Mouse (Mus musculus): Measurements from ENCODE around the gene Lrrc46. TPM values are rescaled to one million over a fixed set of nuclear protein-coding genes. Genes with fewer than 3 reads are reported as not detected.

Lrrc46 gene
- polyA plus RNA-seq, 1 experiment from 2014 or later: 1.8 TPM

DNA sequence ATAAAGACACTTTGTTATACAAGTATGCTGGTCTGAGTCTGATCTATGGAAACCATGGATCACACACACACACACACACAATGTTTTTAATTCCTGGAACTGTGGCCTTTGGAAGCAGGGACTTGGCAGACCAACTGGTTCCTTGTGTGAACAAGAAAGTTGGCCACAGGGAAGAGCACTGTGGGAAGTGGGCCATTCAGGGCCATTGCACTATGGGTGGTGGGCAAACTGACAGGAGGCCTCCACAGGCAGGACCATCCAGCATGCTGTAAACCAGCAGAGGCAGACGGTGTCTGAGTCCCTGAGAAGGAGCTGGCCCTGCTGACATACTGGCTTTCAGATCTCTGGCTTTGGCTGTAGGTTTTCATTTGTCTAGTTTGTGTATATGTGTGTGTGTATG is 28.1 kb upstream of the Lrrc46 start:
- no peak overlapping the region for H3K4me3 ChIP-seq
- no peak for ATAC-seq (ENCODE audit: low read depth)
- no peaks in the 10 kb centered on the region for H3K4me1 ChIP-seq (replicated peaks)
- WGBS: 29% methylated on average over 1 of the region's 1 CpGs
- no peaks in the 10 kb centered on the region for H3K9me3 ChIP-seq
- no peak overlapping the region for H3K27ac ChIP-seq (replicated peaks)
- H3K4me2 ChIP-seq: no peak overlapping the region
- no peak overlapping the region for H3K9ac ChIP-seq
- H3K36me3 ChIP-seq: peaks cover 36% of the 10 kb centered on the region
- no peaks in the 10 kb centered on the region for H3K27me3 ChIP-seq

- Histone ChIP-seq H3K27me3 (no peaks in the 10 kb centered on the region), H3K4me1 (replicated peaks) (no peaks in the 10 kb centered on the region)
- 48% methylated on average over 22 of the region's 22 CpGs for WGBS
These were observed 25.6 kb upstream of the Lrrc46 start for GRCm38 (mm10) chr11:97066656-97067360.

GRCm38 (mm10) chr11:97065538-97066295 is 24.5 kb upstream of the Lrrc46 start:
- Histone ChIP-seq H3K36me3 (peaks cover 55% of the 10 kb centered on the region), H3K9ac (no peak overlapping the region), H3K27me3 (no peaks in the 10 kb centered on the region), H3K4me1 (replicated peaks) (no peaks in the 10 kb centered on the region), H3K4me3 (no peak overlapping the region), H3K4me2 (no peak overlapping the region), H3K9me3 (no peaks in the 10 kb centered on the region), H3K27ac (replicated peaks) (no peak overlapping the region)
- 91% methylated on average over 12 of the region's 12 CpGs for WGBS
- ATAC-seq (ENCODE audit: low read depth): no peak

More at GRCm38 (mm10) chr11:97066656-97067360, 25.6 kb upstream of the Lrrc46 start:
- Histone ChIP-seq H3K9me3 (no peaks in the 10 kb centered on the region), H3K9ac (no peak overlapping the region), H3K27ac (replicated peaks) (no peak overlapping the region), H3K4me2 (no peak overlapping the region), H3K36me3 (peaks cover 44% of the 10 kb centered on the region), H3K4me3 (no peak overlapping the region)
- ATAC-seq (ENCODE audit: low read depth): no peak

GRCm38 (mm10) chr11:97063921-97064295 is 22.7 kb upstream of the Lrrc46 start:
- no peak overlapping the region for H3K4me3 ChIP-seq
- peaks cover 68% of the 10 kb centered on the region for H3K36me3 ChIP-seq
- no peak for ATAC-seq (ENCODE audit: low read depth)
- no peak overlapping the region for H3K9ac ChIP-seq
- H3K27me3 ChIP-seq: no peaks in the 10 kb centered on the region
- no peaks in the 10 kb centered on the region for H3K9me3 ChIP-seq
- no peak overlapping the region for H3K27ac ChIP-seq (replicated peaks)
- WGBS: 87% methylated on average over 3 of the region's 3 CpGs
- H3K4me1 ChIP-seq (replicated peaks): no peaks in the 10 kb centered on the region
- no peak overlapping the region for H3K4me2 ChIP-seq

- Histone ChIP-seq H3K9ac (peak overlapping the region; percentile 42; the same call in 1 of the 2 replicates), H3K36me3 (peaks cover 69% of the 10 kb centered on the region), H3K27ac (replicated peaks) (no peak overlapping the region), H3K4me1 (replicated peaks) (no peaks in the 10 kb centered on the region), H3K27me3 (no peaks in the 10 kb centered on the region), H3K4me3 (no peak overlapping the region), H3K9me3 (no peaks in the 10 kb centered on the region), H3K4me2 (no peak overlapping the region)
- 56% methylated on average over 9 of the region's 9 CpGs for WGBS
- ATAC-seq (ENCODE audit: low read depth): no peak
These were observed 22.2 kb upstream of the Lrrc46 start for GRCm38 (mm10) chr11:97063274-97063920.

- Histone ChIP-seq H3K27me3 (no peaks in the 10 kb centered on the region), H3K9me3 (no peaks in the 10 kb centered on the region), H3K36me3 (peaks cover 61% of the 10 kb centered on the region), H3K27ac (replicated peaks) (no peak overlapping the region), H3K4me2 (peak overlapping the region; percentile 98), H3K4me1 (replicated peaks) (peaks cover 27% of the 10 kb centered on the region), H3K4me3 (0 out of 2 replicates have a peak overlapping the region, but pooled peaks have one; percentile 79), H3K9ac (0 out of 2 replicates have a peak overlapping the region, but pooled peaks have one; percentile 12)
- WGBS: 32% methylated on average over 11 of the region's 11 CpGs
- ATAC-seq (ENCODE audit: low read depth): no peak
These were observed 11.0 kb upstream of the Lrrc46 start for GRCm38 (mm10) chr11:97052219-97052646.

- H3K4me3 ChIP-seq: peak overlapping the region; percentile 79
- peaks cover 56% of the 10 kb centered on the region for H3K36me3 ChIP-seq
- peak; percentile 29 for ATAC-seq (ENCODE audit: low read depth)
- peak overlapping the region; percentile 98 for H3K4me2 ChIP-seq
- H3K4me1 ChIP-seq (replicated peaks): peaks cover 27% of the 10 kb centered on the region
- peak overlapping the region; percentile 69 for H3K27ac ChIP-seq (replicated peaks)
- no peaks in the 10 kb centered on the region for H3K9me3 ChIP-seq
- peak overlapping the region; percentile 92 for H3K9ac ChIP-seq
- 24% methylated on average over 13 of the region's 13 CpGs for WGBS
- H3K27me3 ChIP-seq: no peaks in the 10 kb centered on the region
These were observed 9.9 kb upstream of the Lrrc46 start for GRCm38 (mm10) chr11:97050944-97051586.

DNA sequence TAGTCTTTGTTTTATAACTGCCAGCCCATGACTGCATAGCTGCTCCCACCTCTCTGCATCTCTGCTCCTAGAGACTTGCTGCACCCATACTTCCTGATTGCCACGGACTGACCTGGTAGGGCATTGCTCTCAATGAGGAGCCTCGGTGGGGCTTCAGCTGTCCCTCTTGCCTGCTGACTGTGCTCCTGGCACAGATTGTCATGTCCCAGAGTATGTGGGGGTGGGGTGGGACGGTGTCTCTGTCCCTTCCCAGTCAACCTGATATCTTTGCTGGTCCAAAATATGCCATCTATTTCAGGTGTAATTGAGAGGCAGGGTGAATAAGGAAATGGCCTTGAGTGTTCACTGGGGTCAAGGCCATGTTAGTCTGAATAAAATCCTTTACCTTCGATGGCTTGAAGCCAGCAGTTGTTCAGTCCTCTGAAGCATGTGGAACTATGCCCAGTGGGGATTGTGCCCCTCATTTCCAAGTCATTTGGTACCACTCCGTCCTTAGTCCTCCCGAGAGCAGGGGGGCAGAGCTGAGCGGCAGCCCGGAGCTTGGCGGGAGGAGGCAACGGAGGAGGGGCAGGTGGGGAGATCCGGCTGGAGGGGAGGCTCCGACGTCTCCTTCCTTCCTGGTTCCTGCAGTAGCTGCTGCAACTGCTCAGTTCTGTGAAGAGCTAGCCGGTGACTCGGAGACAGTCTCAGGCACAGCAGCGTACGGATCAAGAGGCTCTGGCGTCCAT is 9.2 kb upstream of the Lrrc46 start, which contains the start of gene Osbpl7:
TSS of gene Osbpl7 (plus strand) at position 413 of the 728 bp plus-strand sequence.
- Histone ChIP-seq H3K9ac (peak within 1 kb of the TSS; percentile 92), H3K4me2 (peak within 1 kb of the TSS; percentile 98), H3K27me3 (no peaks in the 10 kb centered on the region), H3K4me1 (replicated peaks) (peaks cover 27% of the 10 kb centered on the region), H3K4me3 (peak within 1 kb of the TSS; percentile 79), H3K27ac (replicated peaks) (peak within 1 kb of the TSS; percentile 69), H3K9me3 (no peaks in the 10 kb centered on the region), H3K36me3 (peaks cover 54% of the 10 kb centered on the region)
- ATAC-seq (ENCODE audit: low read depth): peak; percentile 82
- WGBS: 6% methylated on average over 18 of the region's 18 CpGs

- no peaks in the 10 kb centered on the region for H3K9me3 ChIP-seq
- no peak overlapping the region for H3K4me3 ChIP-seq
- WGBS: 82% methylated on average over 6 of the region's 6 CpGs
- peaks cover 27% of the 10 kb centered on the region for H3K4me1 ChIP-seq (replicated peaks)
- H3K27me3 ChIP-seq: no peaks in the 10 kb centered on the region
- H3K27ac ChIP-seq (replicated peaks): no peak overlapping the region
- H3K36me3 ChIP-seq: peaks cover 53% of the 10 kb centered on the region
- no peak overlapping the region for H3K4me2 ChIP-seq
- H3K9ac ChIP-seq: peak overlapping the region; percentile 92; the same call in 1 of the 2 replicates
- no peak for ATAC-seq (ENCODE audit: low read depth)
These were observed 8.4 kb upstream of the Lrrc46 start for GRCm38 (mm10) chr11:97049492-97050085.

DNA sequence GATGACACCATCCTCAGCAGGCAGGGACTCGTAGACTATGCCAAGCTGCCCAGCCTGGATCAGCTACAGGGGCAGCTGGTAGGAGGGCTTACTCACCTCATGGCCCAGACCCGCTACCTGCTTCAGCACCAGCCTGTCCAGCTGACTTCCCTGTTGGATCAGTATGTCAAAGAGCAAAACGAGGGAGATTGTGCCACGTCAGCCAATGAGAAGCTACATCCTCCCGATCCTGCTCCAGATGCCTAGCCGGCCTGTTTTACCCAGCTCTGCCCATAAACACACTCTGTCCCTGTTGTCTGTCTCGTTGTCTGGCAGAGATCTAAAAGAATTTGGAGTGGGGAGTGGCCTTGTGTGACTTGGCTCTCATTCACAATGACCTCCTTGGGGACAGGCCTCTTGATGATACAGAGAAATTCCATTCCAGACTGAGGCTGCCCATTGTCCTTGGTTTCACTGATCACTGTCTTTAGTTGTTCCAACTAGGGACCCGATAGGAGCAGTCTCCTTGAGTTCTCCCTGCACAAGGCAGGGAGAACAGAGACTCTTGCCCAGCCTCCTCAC is 7.0 kb upstream of the Lrrc46 start:
- no peak overlapping the region for H3K4me3 ChIP-seq
- H3K9me3 ChIP-seq: no peaks in the 10 kb centered on the region
- no peak overlapping the region for H3K9ac ChIP-seq
- no peaks in the 10 kb centered on the region for H3K27me3 ChIP-seq
- H3K4me1 ChIP-seq (replicated peaks): peaks cover 29% of the 10 kb centered on the region
- ATAC-seq (ENCODE audit: low read depth): no peak
- WGBS: 84% methylated on average over 8 of the region's 8 CpGs
- H3K27ac ChIP-seq (replicated peaks): no peak overlapping the region
- H3K4me2 ChIP-seq: no peak overlapping the region
- peaks cover 46% of the 10 kb centered on the region for H3K36me3 ChIP-seq

- peaks cover 24% of the 10 kb centered on the region for H3K4me1 ChIP-seq (replicated peaks)
- H3K9me3 ChIP-seq: no peaks in the 10 kb centered on the region
- no peak overlapping the region for H3K4me3 ChIP-seq
- WGBS: 84% methylated on average over 7 of the region's 7 CpGs
- ATAC-seq (ENCODE audit: low read depth): no peak
- H3K27me3 ChIP-seq: no peaks in the 10 kb centered on the region
- H3K4me2 ChIP-seq: no peak overlapping the region
- H3K27ac ChIP-seq (replicated peaks): no peak overlapping the region
- no peak overlapping the region for H3K9ac ChIP-seq
- peaks cover 38% of the 10 kb centered on the region for H3K36me3 ChIP-seq
These were observed 4.7 kb upstream of the Lrrc46 start for GRCm38 (mm10) chr11:97045861-97046260.
